ENCODE assay signal across 21 mouse cellular contexts in genomic region chr10:78218576-78218975, GRCm38 (mm10). TPM values are rescaled to one million over a fixed set of nuclear protein-coding genes. Genes with fewer than 3 reads are reported as not detected.
DNase-seq lines count a peak whose midpoint lies in the region; ATAC-seq and TF ChIP-seq lines count a peak whose summit lies in the region.
"Had no signal": no experiment of that assay in that cellular context is flagged by ENCODE, and none has a peak within 500 bp of the region (broad histone marks: within the 10 kb centered on the region; RNA-seq: fewer than 3 reads in every experiment).

No protein-coding gene starts in this region.

- no peak for TF ChIP-seq CTCF in liver, embryonic 14.5 days (IDR thresholded peaks at IDR 0.05; ENCODE audit: low read depth)
- TF ChIP-seq CTCF in left cerebral cortex, adult 2 months (IDR thresholded peaks at IDR 0.05): no peak

- no peak for TF ChIP-seq EP300 in liver, embryonic 14.5 days (IDR thresholded peaks at IDR 0.05; ENCODE audit: low read depth)

- WGBS in liver, embryonic 14.5 days (ENCODE audit: insufficient replicate concordance): 79% methylated on average over 6 of the region's 6 CpGs
- WGBS in liver, embryonic 11.5 days: 86% methylated on average over 6 of the region's 6 CpGs
- 69% methylated on average over 6 of the region's 6 CpGs for WGBS in kidney, embryonic 15.5 days

- H3K4me1 ChIP-seq in liver, embryonic 14.5 days (replicated peaks; ENCODE audit: control insufficient read depth in 2 of 2, insufficient read depth in 2 of 2, low read length in 1 of 2): peaks cover 31 to 41% of the 10 kb centered on the region in 2 experiments
- H3K4me1 ChIP-seq in liver, embryonic 11.5 days (replicated peaks; ENCODE audit: control insufficient read depth, insufficient read depth, low read length): peaks cover 5% of the 10 kb centered on the region
- H3K4me1 ChIP-seq in kidney, embryonic 15.5 days: no peaks in the 10 kb centered on the region
- H3K4me1 ChIP-seq: embryonic facial prominence, embryonic 13.5 days; hindbrain, embryonic 10.5 days had no signal

- H3K27me3 ChIP-seq in liver, embryonic 14.5 days (ENCODE audit: control insufficient read depth, insufficient read depth, low read length): no peaks in the 10 kb centered on the region
- no peaks in the 10 kb centered on the region for H3K27me3 ChIP-seq in liver, embryonic 11.5 days (replicated peaks; ENCODE audit: control insufficient read depth, insufficient read depth, low read length)
- no peaks in the 10 kb centered on the region for H3K27me3 ChIP-seq in kidney, embryonic 15.5 days
- H3K27me3 ChIP-seq: embryonic facial prominence, embryonic 13.5 days; heart, embryonic 12.5 days had no signal

- no peak for DNase-seq in frontal cortex, postnatal 36 days (ENCODE audit: low spot score in 2 of 2)
- no peak for DNase-seq in liver, embryonic 14.5 days (ENCODE audit: low read depth in 3 of 3, low spot score in 3 of 3)
- no peak for DNase-seq in liver, embryonic 11.5 days (ENCODE audit: low spot score)
- DNase-seq in brain, adult 2 months (ENCODE audit: low read depth, low spot score): peak; percentile 62
- DNase-seq in left cerebral cortex, adult 2 months (ENCODE audit: extremely low spot score in 1 of 2, low spot score in 2 of 2): no peak
- DNase-seq: adrenal gland, postnatal 14 days; B cell, adult 2 months; cerebellum, adult 18-20 months; cerebellum, adult 9-11 months; cerebellum, postnatal 36 days; gastrocnemius, postnatal 10 days; heart, adult 2 months had no signal

- H3K9me3 ChIP-seq in liver, embryonic 14.5 days (ENCODE audit: control insufficient read depth, low read length): no peaks in the 10 kb centered on the region
- H3K9me3 ChIP-seq in liver, embryonic 11.5 days (ENCODE audit: control insufficient read depth, low read length): no peaks in the 10 kb centered on the region
- H3K9me3 ChIP-seq in kidney, embryonic 15.5 days (replicated peaks): no peaks in the 10 kb centered on the region
- H3K9me3 ChIP-seq: embryonic facial prominence, embryonic 13.5 days; heart, embryonic 12.5 days; hindbrain, embryonic 10.5 days had no signal

- no peak overlapping the region for H3K4me2 ChIP-seq in liver, embryonic 14.5 days (ENCODE audit: low read depth)
- H3K4me2 ChIP-seq in liver, embryonic 11.5 days: no peak overlapping the region
- no peak overlapping the region for H3K4me2 ChIP-seq in kidney, embryonic 15.5 days
- H3K4me2 ChIP-seq: embryonic facial prominence, embryonic 13.5 days; heart, embryonic 12.5 days; hindbrain, embryonic 14.5 days had no signal

- H3K36me3 ChIP-seq in liver, embryonic 14.5 days (replicated peaks; ENCODE audit: control insufficient read depth, insufficient read depth, low read depth): peaks cover 63% of the 10 kb centered on the region
- peaks cover 35% of the 10 kb centered on the region for H3K36me3 ChIP-seq in liver, embryonic 11.5 days (ENCODE audit: control insufficient read depth, insufficient read depth, low read length)
- H3K36me3 ChIP-seq in kidney, embryonic 15.5 days: peaks cover 85% of the 10 kb centered on the region

- H3K9ac ChIP-seq in liver, embryonic 14.5 days (replicated peaks): no peak overlapping the region
- H3K9ac ChIP-seq in liver, embryonic 11.5 days (ENCODE audit: low read depth, low read length): no peak overlapping the region
- H3K9ac ChIP-seq in kidney, embryonic 15.5 days: no peak overlapping the region
- H3K9ac ChIP-seq: embryonic facial prominence, embryonic 13.5 days; heart, embryonic 12.5 days; hindbrain, embryonic 14.5 days had no signal

- H3K27ac ChIP-seq in liver, embryonic 14.5 days: peak overlapping the region; percentile 52
- no peak overlapping the region for H3K27ac ChIP-seq in liver, embryonic 11.5 days (ENCODE audit: low read depth, low read length)
- H3K27ac ChIP-seq in left cerebral cortex, adult 2 months: no peak overlapping the region
- H3K27ac ChIP-seq in kidney, embryonic 15.5 days: no peak overlapping the region
- H3K27ac ChIP-seq: embryonic facial prominence, embryonic 13.5 days; heart, adult 2 months; hindbrain, embryonic 10.5 days; hindbrain, embryonic 14.5 days had no signal

- intact Hi-C loops in left cerebral cortex, adult 2 months (cut with DNase I): no loop called here

- ATAC-seq in frontal cortex, adult (ENCODE audit: low TSS enrichment): peak; percentile 21; the same call in 1 of the 2 replicates
- no peak for ATAC-seq in liver, embryonic 14.5 days (ENCODE audit: insufficient read depth)
- no peak for ATAC-seq in liver, embryonic 11.5 days (replicated peaks; ENCODE audit: low FRiP score)
- ATAC-seq in kidney, embryonic 15.5 days (replicated peaks; ENCODE audit: low FRiP score): no peak
- ATAC-seq: activated CD4-positive, CD25-positive, alpha-beta regulatory T cell, adult 4 months; CD4-positive, CD25-positive, alpha-beta regulatory T cell, adult 4 months; forebrain, embryonic 14.5 days had no signal

- no peak overlapping the region for H3K4me3 ChIP-seq in liver, embryonic 14.5 days (ENCODE audit: insufficient read depth in 1 of 2, low read depth in 2 of 2, low read length in 2 of 2)
- no peak overlapping the region for H3K4me3 ChIP-seq in liver, embryonic 11.5 days (ENCODE audit: low read depth, low read length)
- H3K4me3 ChIP-seq in left cerebral cortex, adult 2 months: no peak overlapping the region
- H3K4me3 ChIP-seq in kidney, embryonic 15.5 days (replicated peaks): no peak overlapping the region
- H3K4me3 ChIP-seq: embryonic facial prominence, embryonic 13.5 days; heart, adult 2 months; heart, embryonic 12.5 days; hindbrain, embryonic 10.5 days had no signal

RNA-seq across cellular contexts. Expression of gene Trappc10, which starts 25.9 kb away (rescaled TPM):
- 19.8 and 20.1 TPM in 2 replicates for polyA plus RNA-seq in liver, embryonic 14.5 days (2012; rRNA removed)
- 15.8 and 20.5 TPM in 2 replicates for polyA plus RNA-seq in liver, embryonic 14.5 days (2014; fragmentation: Nextera tagmentation; extraction: Ambion mirVana)
- polyA plus RNA-seq in liver, embryonic 11.5 days (2014; fragmentation: Nextera tagmentation; extraction: Ambion mirVana): 13.3 and 14.3 TPM in 2 replicates
- 10 to 100 TPM; 86.7 to 88.6 TPM for total RNA-seq in left cerebral cortex, adult 2 months (2021)
- polyA plus RNA-seq in kidney, embryonic 15.5 days (2015; fragmentation: Nextera tagmentation; extraction: Ambion mirVana): 12.5 and 12.7 TPM in 2 replicates

RNA-seq across cellular contexts. Expression of gene Pwp2, which starts 33.6 kb away (rescaled TPM):
- polyA plus RNA-seq in liver, embryonic 14.5 days (2012; rRNA removed): 6.1 and 7.5 TPM in 2 replicates
- 7.2 and 9.6 TPM in 2 replicates for polyA plus RNA-seq in liver, embryonic 14.5 days (2014; fragmentation: Nextera tagmentation; extraction: Ambion mirVana)
- polyA plus RNA-seq in liver, embryonic 11.5 days (2014; fragmentation: Nextera tagmentation; extraction: Ambion mirVana): 30.8 and 35.0 TPM in 2 replicates
- total RNA-seq in left cerebral cortex, adult 2 months (2021): 10 to 100 TPM; 19.6 to 19.7 TPM
- 21.7 and 22.6 TPM in 2 replicates for polyA plus RNA-seq in kidney, embryonic 15.5 days (2015; fragmentation: Nextera tagmentation; extraction: Ambion mirVana)

RNA-seq across cellular contexts. Expression of gene D10Jhu81e, which starts 49.0 kb away (rescaled TPM):
- 34.1 and 39.1 TPM in 2 replicates for polyA plus RNA-seq in liver, embryonic 14.5 days (2012; rRNA removed)
- polyA plus RNA-seq in liver, embryonic 14.5 days (2014; fragmentation: Nextera tagmentation; extraction: Ambion mirVana): 11.7 and 15.6 TPM in 2 replicates
- polyA plus RNA-seq in liver, embryonic 11.5 days (2014; fragmentation: Nextera tagmentation; extraction: Ambion mirVana): 22.9 and 24.3 TPM in 2 replicates
- total RNA-seq in left cerebral cortex, adult 2 months (2021): 100 to 1,000 TPM; 104 TPM
- polyA plus RNA-seq in kidney, embryonic 15.5 days (2015; fragmentation: Nextera tagmentation; extraction: Ambion mirVana): 43.2 TPM in 2 replicates
